Mouse (Mus musculus) ES-Bruce4 (cell line): Measurements from ENCODE around the gene Ndufaf2. TPM values are rescaled to one million over a fixed set of nuclear protein-coding genes. Genes with fewer than 3 reads are reported as not detected.

Experiments used
- H3K27ac ChIP-seq: 2 replicates; pipeline ENCODE4 v1.5.1; 2012; ENCODE audit warnings: low read length, inconsistent platforms; ENCODE audit not compliant: insufficient read depth
- H3K27me3 ChIP-seq: 2 replicates; pipeline ENCODE4 v1.6.1; 2012; ENCODE audit warnings: mild to moderate bottlenecking, low read length, inconsistent platforms; ENCODE audit not compliant: control insufficient read depth, poor library complexity, insufficient read depth, severe bottlenecking
- H3K36me3 ChIP-seq: 2 replicates; pipeline ENCODE4 v1.6.1; 2012; ENCODE audit warnings: inconsistent platforms, mild to moderate bottlenecking, low read length, moderate library complexity; ENCODE audit not compliant: control insufficient read depth, poor library complexity, insufficient read depth, severe bottlenecking
- H3K4me1 ChIP-seq: one replicate; pipeline ENCODE4 v1.8.1; 2011; ENCODE audit warnings: low read length; ENCODE audit not compliant: control insufficient read depth, insufficient read depth
- H3K4me3 ChIP-seq: 2 replicates; pipeline ENCODE4 v1.5.1; 2011; ENCODE audit warnings: low read depth, mild to moderate bottlenecking, low read length
- H3K9ac ChIP-seq: 2 replicates; pipeline ENCODE4 v1.6.1; 2012; ENCODE audit warnings: low read depth, mild to moderate bottlenecking, inconsistent platforms; ENCODE audit not compliant: poor library complexity, severe bottlenecking
- H3K9me3 ChIP-seq: replicated peaks from 2 replicates; pipeline ENCODE4 v1.6.1; 2012; ENCODE audit warnings: mild to moderate bottlenecking, low read length, inconsistent platforms; ENCODE audit not compliant: control insufficient read depth, poor library complexity, insufficient read depth, severe bottlenecking
- CTCF ChIP-seq: IDR thresholded peaks from one replicate; pipeline ENCODE4 v1.8.1; 2011; ENCODE audit warnings: low read depth, low read length
- EP300 ChIP-seq: IDR thresholded peaks from 2 replicates; pipeline ENCODE4 v1.6.1; 2011; ENCODE audit warnings: low read depth, low read length; ENCODE audit not compliant: insufficient read depth
- POLR2A ChIP-seq: IDR thresholded peaks from one replicate; pipeline ENCODE4 v1.8.1; 2011; ENCODE audit warnings: low read length; ENCODE audit not compliant: insufficient read depth
- polyA plus RNA-seq: library from polyadenylated mRNA; stranded (reverse); fragments of >200 nt; gene quantifications from 2 replicates; pipeline ENCODE4 v1.2.4, GENCODE M21; 2011; ENCODE audit warnings: low read depth; ENCODE audit not compliant: missing spikeins, insufficient read depth, insufficient read length

Ndufaf2 gene
- polyA plus RNA-seq, 1 experiment = 103 TPM

- H3K9me3 ChIP-seq = no peaks in the 10 kb centered on the region
- no peak overlapping the region for H3K4me3 ChIP-seq
- H3K9ac ChIP-seq = no peak overlapping the region
- H3K36me3 ChIP-seq = no peaks in the 10 kb centered on the region
- no peaks in the 10 kb centered on the region for H3K4me1 ChIP-seq
- no peak for TF ChIP-seq CTCF
- no peak for TF ChIP-seq POLR2A
- no peak for TF ChIP-seq EP300
- H3K27ac ChIP-seq = no peak overlapping the region
- no peaks in the 10 kb centered on the region for H3K27me3 ChIP-seq
Measured at GRCm38 (mm10) chr13:108113536-108113935, 44.9 kb downstream of the Ndufaf2 start.

- Histone ChIP-seq H3K9ac (no peak overlapping the region), H3K4me1 (no peaks in the 10 kb centered on the region), H3K4me3 (no peak overlapping the region), H3K9me3 (no peaks in the 10 kb centered on the region), H3K27ac (no peak overlapping the region), H3K36me3 (no peaks in the 10 kb centered on the region), H3K27me3 (no peaks in the 10 kb centered on the region)
- TF ChIP-seq EP300 (no peak), CTCF (no peak), POLR2A (no peak)
Measured at GRCm38 (mm10) chr13:108110929-108111328, 47.5 kb downstream of the Ndufaf2 start.

- Histone ChIP-seq H3K36me3 (no peaks in the 10 kb centered on the region), H3K27ac (no peak overlapping the region), H3K9ac (no peak overlapping the region), H3K4me3 (no peak overlapping the region), H3K9me3 (no peaks in the 10 kb centered on the region), H3K27me3 (no peaks in the 10 kb centered on the region), H3K4me1 (no peaks in the 10 kb centered on the region)
- TF ChIP-seq POLR2A (no peak), EP300 (no peak), CTCF (no peak)
Measured at GRCm38 (mm10) chr13:108100700-108101099, 57.7 kb downstream of the Ndufaf2 start.

GRCm38 (mm10) chr13:108096446-108096845 is 62.0 kb downstream of the Ndufaf2 start:
- H3K9ac ChIP-seq = no peak overlapping the region
- no peaks in the 10 kb centered on the region for H3K36me3 ChIP-seq
- H3K9me3 ChIP-seq = no peaks in the 10 kb centered on the region
- H3K4me1 ChIP-seq = no peaks in the 10 kb centered on the region
- no peak overlapping the region for H3K27ac ChIP-seq
- no peak overlapping the region for H3K4me3 ChIP-seq
- no peaks in the 10 kb centered on the region for H3K27me3 ChIP-seq
- TF ChIP-seq CTCF (no peak), EP300 (no peak), POLR2A (no peak)

DNA sequence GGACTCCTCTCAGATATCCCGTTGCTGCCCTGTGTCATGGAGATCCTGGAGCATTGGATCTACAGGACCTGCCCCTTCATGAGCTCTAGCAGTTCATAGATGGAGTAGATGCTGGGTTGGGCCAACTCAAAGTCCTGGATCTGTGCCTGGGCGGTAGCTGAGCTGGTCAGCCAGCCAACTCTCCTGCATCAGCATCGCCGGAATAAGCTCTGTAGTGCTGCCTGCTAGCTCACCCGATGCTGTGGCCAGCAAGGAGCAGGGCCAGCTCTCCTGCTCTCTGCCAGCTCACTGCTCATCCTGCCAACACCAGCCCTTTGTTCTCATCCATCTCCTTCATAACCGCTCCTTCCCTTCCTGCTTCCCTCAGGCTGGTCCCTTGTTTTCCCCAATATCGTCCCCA is 62.8 kb downstream of the Ndufaf2 start:
- Histone ChIP-seq H3K4me3 (no peak overlapping the region), H3K9ac (no peak overlapping the region), H3K4me1 (no peaks in the 10 kb centered on the region), H3K27ac (no peak overlapping the region), H3K27me3 (no peaks in the 10 kb centered on the region), H3K9me3 (no peaks in the 10 kb centered on the region), H3K36me3 (peaks cover under 1% of the 10 kb centered on the region; the same call in 1 of the 2 replicates)
- TF ChIP-seq POLR2A = no peak
- no peak for TF ChIP-seq CTCF
- no peak for TF ChIP-seq EP300

DNA sequence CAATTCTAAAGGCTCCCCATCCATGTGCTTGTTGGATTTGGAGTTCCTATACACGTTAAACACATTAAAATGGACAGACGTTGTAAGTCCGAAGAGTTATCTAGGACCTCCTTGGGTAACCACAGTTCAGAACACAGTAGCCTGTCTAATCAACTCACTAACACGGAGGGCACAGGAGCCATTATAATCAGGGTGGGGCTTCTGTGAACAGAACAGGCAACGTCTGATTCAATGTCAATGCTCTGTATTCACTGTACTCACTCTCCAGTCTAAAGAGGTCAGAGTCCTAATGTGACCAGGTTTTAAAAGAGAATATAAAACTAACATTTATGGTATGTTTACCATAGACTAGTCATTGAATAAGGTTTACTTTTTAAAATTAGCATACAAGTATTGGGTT is 63.7 kb downstream of the Ndufaf2 start:
- Histone ChIP-seq H3K4me1 (no peaks in the 10 kb centered on the region), H3K27me3 (no peaks in the 10 kb centered on the region), H3K9ac (no peak overlapping the region), H3K9me3 (no peaks in the 10 kb centered on the region), H3K36me3 (peaks cover 3% of the 10 kb centered on the region; the same call in 1 of the 2 replicates), H3K27ac (no peak overlapping the region), H3K4me3 (no peak overlapping the region)
- no peak for TF ChIP-seq CTCF
- no peak for TF ChIP-seq EP300
- TF ChIP-seq POLR2A = no peak
